Mouse (Mus musculus) right cerebral cortex, adult 2 months (tissue): ENCODE data around the gene Exoc4.

Experiments
- DNase-seq, 2 experiments: peaks; one replicate each; pipeline ENCODE4 v3.0.0; 2021 to 2022; ENCODE audit warnings: low spot score in 2 of 2

Gene Exoc4

GRCm38 (mm10) chr6:33468480-33468879, 219.6 kb downstream of the Exoc4 start:
- no peak for DNase-seq

GRCm38 (mm10) chr6:33476134-33476533, 227.2 kb downstream of the Exoc4 start:
- no peak for DNase-seq

- no peak for DNase-seq
Measured at GRCm38 (mm10) chr6:33484568-33484967, 235.7 kb downstream of the Exoc4 start.

- DNase-seq, result no peak
Measured at GRCm38 (mm10) chr6:33489788-33490187, 240.9 kb downstream of the Exoc4 start.

- no peak for DNase-seq
Measured at GRCm38 (mm10) chr6:33496141-33496855, 247.4 kb downstream of the Exoc4 start.

GRCm38 (mm10) chr6:33497348-33497747, 248.5 kb downstream of the Exoc4 start:
- no peak for DNase-seq

GRCm38 (mm10) chr6:33502388-33502787, 253.5 kb downstream of the Exoc4 start:
- DNase-seq, result peak in 1 of 2 experiments; percentile 39

- DNase-seq, result no peak
Measured at GRCm38 (mm10) chr6:33503381-33503780, 254.5 kb downstream of the Exoc4 start.

- DNase-seq, result peak in 1 of 2 experiments; percentile 23
Measured at GRCm38 (mm10) chr6:33507134-33507533, 258.2 kb downstream of the Exoc4 start.

- no peak for DNase-seq
Measured at GRCm38 (mm10) chr6:33515391-33515790, 266.5 kb downstream of the Exoc4 start.

- DNase-seq, result no peak
Measured at GRCm38 (mm10) chr6:33516798-33517197, 267.9 kb downstream of the Exoc4 start.

- no peak for DNase-seq
Measured at GRCm38 (mm10) chr6:33517890-33518410, 269.1 kb downstream of the Exoc4 start.

- DNase-seq, result peak in 1 of 2 experiments; percentile 27
Measured at GRCm38 (mm10) chr6:33525695-33526366, 276.9 kb downstream of the Exoc4 start.

GRCm38 (mm10) chr6:33540356-33540755, 291.5 kb downstream of the Exoc4 start:
- no peak for DNase-seq

GRCm38 (mm10) chr6:33542712-33543111, 293.8 kb downstream of the Exoc4 start:
- DNase-seq, result no peak

- DNase-seq, result no peak
Measured at GRCm38 (mm10) chr6:33551934-33552333, 303.0 kb downstream of the Exoc4 start.

- DNase-seq, result peak; percentile 43 to 75
Measured at GRCm38 (mm10) chr6:33560925-33561324, 312.0 kb downstream of the Exoc4 start.

- DNase-seq, result no peak
Measured at GRCm38 (mm10) chr6:33561911-33562310, 313.0 kb downstream of the Exoc4 start.

GRCm38 (mm10) chr6:33575947-33576346, 327.1 kb downstream of the Exoc4 start:
- DNase-seq, result no peak

GRCm38 (mm10) chr6:33608469-33608868, 359.6 kb downstream of the Exoc4 start:
- no peak for DNase-seq

GRCm38 (mm10) chr6:33613978-33614377, 365.1 kb downstream of the Exoc4 start:
- DNase-seq, result no peak

GRCm38 (mm10) chr6:33618590-33618989, 369.7 kb downstream of the Exoc4 start:
- DNase-seq, result no peak

- no peak for DNase-seq
Measured at GRCm38 (mm10) chr6:33620701-33621100, 371.8 kb downstream of the Exoc4 start.
